8 mouse cellular contexts compared by ENCODE assay signal in the genomic region with DNA sequence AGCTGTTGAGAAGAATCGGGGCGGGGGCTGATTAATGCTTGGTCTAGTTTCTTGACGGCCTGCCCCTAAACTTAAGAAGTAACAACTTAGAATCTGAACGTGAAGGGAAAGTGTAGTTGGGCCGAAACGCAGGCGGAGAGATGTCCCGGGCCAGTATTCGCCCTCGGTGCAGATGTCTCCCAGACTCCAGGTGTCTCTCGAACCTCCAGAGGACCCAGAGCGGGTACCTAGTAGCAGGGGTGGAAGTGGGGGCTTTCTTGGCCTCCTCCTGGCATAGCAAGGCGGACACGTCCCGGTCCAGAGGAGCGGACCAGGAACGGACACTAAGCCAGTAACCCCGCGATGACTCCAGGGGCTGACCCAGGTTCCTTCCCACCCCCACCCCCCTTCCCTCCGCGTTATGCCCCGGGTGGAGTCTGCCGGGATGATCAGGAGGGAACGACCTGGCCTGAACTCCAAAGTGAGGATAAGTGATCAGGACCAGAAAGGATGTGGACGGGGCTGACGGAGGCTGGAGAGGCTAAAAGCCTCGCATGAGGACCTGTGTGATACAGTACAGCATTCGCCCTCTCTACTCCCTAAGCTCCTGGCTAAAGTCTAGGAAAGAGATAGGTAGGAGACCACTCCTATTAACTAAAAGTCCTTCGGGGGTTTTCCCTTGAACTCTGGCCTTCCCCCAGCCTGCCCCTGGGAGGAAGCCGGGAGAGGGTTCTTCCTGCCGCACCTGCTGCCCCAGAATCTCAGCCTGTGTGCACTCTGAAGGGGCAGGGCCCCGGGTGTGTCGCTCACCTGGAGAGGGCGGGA. TPM values are rescaled to one million over a fixed set of nuclear protein-coding genes. Genes with fewer than 3 reads are reported as not detected.
DNase-seq lines count a peak whose midpoint lies in the region; ATAC-seq and TF ChIP-seq lines count a peak whose summit lies in the region.

No protein-coding gene starts in this region.

- no peaks in the 10 kb centered on the region for H3K36me3 ChIP-seq in heart, embryonic 15.5 days
- H3K36me3 ChIP-seq in liver, postnatal 0 days (replicated peaks; ENCODE audit: insufficient read depth, low read length), result no peaks in the 10 kb centered on the region

- DNase-seq in embryo, embryonic 10 days (ENCODE audit: low spot score), result peak; percentile 21
- no peak for DNase-seq in embryo, embryonic 11 days
- peak; percentile 79 for DNase-seq in A20 (ENCODE audit: low read depth, low spot score)
- no peak for DNase-seq in liver, postnatal 0 days
- DNase-seq in ovary, postnatal 14 days (ENCODE audit: low spot score), result no peak
- DNase-seq in right cerebral cortex, postnatal 4 days, result no peak
- DNase-seq in urinary bladder, postnatal 10 days (ENCODE audit: low spot score), result no peak

- no peak overlapping the region for H3K27ac ChIP-seq in heart, embryonic 15.5 days
- H3K27ac ChIP-seq in liver, postnatal 0 days (ENCODE audit: low read depth), result peak overlapping the region; percentile 67

- peaks cover 26% of the 10 kb centered on the region for H3K27me3 ChIP-seq in heart, embryonic 15.5 days
- peaks cover 34% of the 10 kb centered on the region for H3K27me3 ChIP-seq in liver, postnatal 0 days (ENCODE audit: insufficient read depth, low read length)

- TF ChIP-seq CTCF in liver, postnatal 0 days (IDR thresholded peaks at IDR 0.05; ENCODE audit: low read depth), result no peak

- H3K4me1 ChIP-seq in heart, embryonic 15.5 days (replicated peaks), result peaks cover 40% of the 10 kb centered on the region
- H3K4me1 ChIP-seq in liver, postnatal 0 days (ENCODE audit: insufficient read depth), result peaks cover 29% of the 10 kb centered on the region

- no peak for ATAC-seq in heart, embryonic 15.5 days (replicated peaks; ENCODE audit: insufficient number of reproducible peaks, insufficient read depth, low FRiP score, low read depth)
- no peak for ATAC-seq in liver, postnatal 0 days

- H3K4me3 ChIP-seq in heart, embryonic 15.5 days, result peak overlapping the region; percentile 65
- H3K4me3 ChIP-seq in liver, postnatal 0 days (ENCODE audit: low read depth, low read length), result peak overlapping the region; percentile 64

- H3K9me3 ChIP-seq in heart, embryonic 15.5 days (replicated peaks), result no peaks in the 10 kb centered on the region
- H3K9me3 ChIP-seq in liver, postnatal 0 days (ENCODE audit: low read length), result no peaks in the 10 kb centered on the region

- H3K9ac ChIP-seq in heart, embryonic 15.5 days, result peak overlapping the region; percentile 65; the same call in 1 of the 2 replicates
- H3K9ac ChIP-seq in liver, postnatal 0 days (replicated peaks), result peak overlapping the region; percentile 69

- no peak for TF ChIP-seq EP300 in liver, postnatal 0 days (IDR thresholded peaks at IDR 0.05; ENCODE audit: low read depth)

- 6% methylated on average over 34 of the region's 34 CpGs for WGBS in heart, embryonic 15.5 days
- 5% methylated on average over 34 of the region's 34 CpGs for WGBS in liver, postnatal 0 days (ENCODE audit: insufficient replicate concordance)

- H3K4me2 ChIP-seq in heart, embryonic 15.5 days, result peak overlapping the region; percentile 90
- peak overlapping the region; percentile 93 for H3K4me2 ChIP-seq in liver, postnatal 0 days (ENCODE audit: low read depth, low read length)

RNA-seq across cellular contexts. Expression of a gene that starts 1.1 kb away (rescaled TPM):
- polyA plus RNA-seq in heart, embryonic 15.5 days (2015; fragmentation: Nextera tagmentation; extraction: Ambion mirVana), result 4.5 and 8.6 TPM in 2 replicates
- 11.8 and 12.0 TPM in 2 replicates for polyA plus RNA-seq in liver, postnatal 0 days (2015; fragmentation: Nextera tagmentation; extraction: Ambion mirVana)

RNA-seq across cellular contexts. Expression of a gene that starts 19.8 kb away (rescaled TPM):
- polyA plus RNA-seq in heart, embryonic 15.5 days (2015; fragmentation: Nextera tagmentation; extraction: Ambion mirVana), result 7.3 and 12.5 TPM in 2 replicates
- 2.2 and 2.3 TPM in 2 replicates for polyA plus RNA-seq in liver, postnatal 0 days (2015; fragmentation: Nextera tagmentation; extraction: Ambion mirVana)

RNA-seq across cellular contexts. Expression of a gene that starts 56.3 kb away (rescaled TPM):
- not detected in 2 replicates for polyA plus RNA-seq in heart, embryonic 15.5 days (2015; fragmentation: Nextera tagmentation; extraction: Ambion mirVana)
- polyA plus RNA-seq in liver, postnatal 0 days (2015; fragmentation: Nextera tagmentation; extraction: Ambion mirVana), result not detected in 2 replicates

Comparison
In these comparisons a context has a peak if more than half of its experiments do, and no peak if none do; other contexts are left out.
1. DNase-seq: peak in embryo, embryonic 10 days (single experiment) and A20 (single experiment); none in embryo, embryonic 11 days (single experiment), liver, postnatal 0 days (single experiment), ovary, postnatal 14 days (single experiment), right cerebral cortex, postnatal 4 days (single experiment) and urinary bladder, postnatal 10 days (single experiment).